In genomic region chr16:46290199-46290598, GRCm38 (mm10) we compare ENCODE assay signal across 7 mouse cellular contexts.
DNase-seq lines count a peak whose midpoint lies in the region; ATAC-seq and TF ChIP-seq lines count a peak whose summit lies in the region.

No protein-coding gene starts in this region.

- intact Hi-C loops in left cerebral cortex, postnatal 4 days (cut with DNase I) = no loop called here

- H3K4me1 ChIP-seq in lung, embryonic 16.5 days (replicated peaks; ENCODE audit: control insufficient read depth, insufficient read depth, low read length) = no peaks in the 10 kb centered on the region
- no peaks in the 10 kb centered on the region for H3K4me1 ChIP-seq in lung, adult 2 months (ENCODE audit: control insufficient read depth, insufficient read depth, low read length)
- H3K4me1 ChIP-seq in heart, postnatal 0 days (ENCODE audit: control insufficient read depth, insufficient read depth) = no peaks in the 10 kb centered on the region

- TF ChIP-seq EP300 in heart, postnatal 0 days (IDR thresholded peaks at IDR 0.05; ENCODE audit: low read depth) = no peak

- DNase-seq in lung, adult 2 months = no peak
- peak; percentile 71 to 83 for DNase-seq in cerebellum, postnatal 25 days
- DNase-seq in heart, postnatal 0 days (ENCODE audit: low spot score) = peak; percentile 77
- DNase-seq in left cerebral cortex, postnatal 4 days = peak; percentile 96
- DNase-seq in right cerebral cortex, postnatal 25 days = peak; percentile 25
- DNase-seq in thymus, adult 18-20 months = no peak

- no peak overlapping the region for H3K9ac ChIP-seq in lung, embryonic 16.5 days (ENCODE audit: low read length)
- H3K9ac ChIP-seq in heart, postnatal 0 days (replicated peaks; ENCODE audit: low read depth, low read length) = no peak overlapping the region

- WGBS in lung, embryonic 16.5 days = 50% methylated on average over 2 of the region's 2 CpGs
- 79% methylated on average over 2 of the region's 2 CpGs for WGBS in lung, adult 2 months
- 25% methylated on average over 2 of the region's 2 CpGs for WGBS in heart, postnatal 0 days

- no peaks in the 10 kb centered on the region for H3K27me3 ChIP-seq in lung, embryonic 16.5 days (ENCODE audit: control insufficient read depth, insufficient read depth, low read depth, low read length)
- no peaks in the 10 kb centered on the region for H3K27me3 ChIP-seq in heart, postnatal 0 days (ENCODE audit: control insufficient read depth, insufficient read depth, low read length)

- H3K27ac ChIP-seq in lung, embryonic 16.5 days (ENCODE audit: low read length) = no peak overlapping the region
- H3K27ac ChIP-seq in heart, postnatal 0 days (ENCODE audit: low read depth) = peak overlapping the region; percentile 59

- no peak overlapping the region for H3K4me3 ChIP-seq in lung, embryonic 16.5 days (ENCODE audit: low read length)
- H3K4me3 ChIP-seq in lung, adult 2 months (replicated peaks; ENCODE audit: extremely low read depth, low read depth, low read length) = no peak overlapping the region
- H3K4me3 ChIP-seq in heart, postnatal 0 days (ENCODE audit: low read depth, low read length) = no peak overlapping the region

- peak; percentile 87 for ATAC-seq in lung, embryonic 16.5 days (ENCODE audit: low read depth)
- ATAC-seq in heart, postnatal 0 days (ENCODE audit: insufficient read depth, low read depth) = peak; percentile 93

- no peak for TF ChIP-seq POLR2A in lung, adult 2 months (IDR thresholded peaks at IDR 0.05; ENCODE audit: borderline replicate concordance, extremely low read depth, low read depth, low read length)

- H3K36me3 ChIP-seq in lung, embryonic 16.5 days (ENCODE audit: control insufficient read depth, insufficient read depth, low read length) = no peaks in the 10 kb centered on the region
- no peaks in the 10 kb centered on the region for H3K36me3 ChIP-seq in heart, postnatal 0 days (replicated peaks; ENCODE audit: control insufficient read depth, insufficient read depth, low read length)

- H3K4me2 ChIP-seq in lung, embryonic 16.5 days (ENCODE audit: low read depth, low read length) = no peak overlapping the region
- H3K4me2 ChIP-seq in heart, postnatal 0 days (ENCODE audit: low read depth, low read length) = no peak overlapping the region

- H3K9me3 ChIP-seq in lung, embryonic 16.5 days (ENCODE audit: control insufficient read depth, low read length) = no peaks in the 10 kb centered on the region
- H3K9me3 ChIP-seq in heart, postnatal 0 days (replicated peaks; ENCODE audit: control insufficient read depth, low read length) = no peaks in the 10 kb centered on the region

- no peak for TF ChIP-seq CTCF in lung, adult 2 months (IDR thresholded peaks at IDR 0.05; ENCODE audit: insufficient read depth, low read length)
- no peak; the same call in 1 of the 2 replicates for TF ChIP-seq CTCF in heart, postnatal 0 days (IDR thresholded peaks at IDR 0.05; ENCODE audit: low read depth)

Comparison
In these comparisons a context has a peak if more than half of its experiments do, and no peak if none do; other contexts are left out.
1. DNase-seq: peak in cerebellum, postnatal 25 days (2 of 2), heart, postnatal 0 days (single experiment), left cerebral cortex, postnatal 4 days (single experiment) and right cerebral cortex, postnatal 25 days (single experiment); none in lung, adult 2 months (single experiment) and thymus, adult 18-20 months (0 of 2).